Mouse (Mus musculus): ENCODE measurements around the gene Irf9.

DNA sequence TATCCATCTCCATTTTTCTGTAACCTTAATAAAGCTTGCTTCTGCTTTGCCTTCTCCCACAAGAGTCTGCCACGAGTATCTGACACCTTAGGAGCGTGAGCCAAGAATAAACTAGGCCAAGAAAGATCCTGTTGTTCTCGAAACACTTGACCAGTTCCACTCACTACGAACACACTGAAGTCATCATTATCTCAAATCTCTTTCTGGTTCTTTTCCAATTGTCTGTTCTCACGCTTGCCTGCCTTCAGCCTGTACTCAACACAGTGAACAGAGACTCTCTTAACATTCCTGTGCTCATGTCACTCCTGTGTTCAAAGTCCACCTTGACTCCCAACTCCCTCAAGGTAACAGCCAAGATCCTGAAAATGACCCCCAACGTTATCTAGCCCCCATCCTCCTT, 10.0 kb downstream of the Irf9 start:
- TF ChIP-seq EP300 (IDR thresholded peaks at IDR 0.05; ENCODE audit: low read depth in 1 of 2, low read length in 2 of 2) (no peak), MAZ (IDR thresholded peaks at IDR 0.05; ENCODE audit: low read depth, low read length) (no peak), CTCF (IDR thresholded peaks at IDR 0.05 in 2 of 3, conservative IDR thresholded peaks at IDR 0.05 in 1 of 3; ENCODE audit: control insufficient read depth in 1 of 3, insufficient read depth in 1 of 3, low read depth in 2 of 3, low read length in 3 of 3, poor library complexity in 1 of 3, severe bottlenecking in 1 of 3) (no peak), POLR2A (IDR thresholded peaks at IDR 0.05; ENCODE audit: control insufficient read depth in 1 of 2, insufficient read depth in 1 of 2, low read depth in 1 of 2, low read length in 2 of 2, poor library complexity in 1 of 2) (no peak), E2F4 (IDR thresholded peaks at IDR 0.05; ENCODE audit: borderline replicate concordance, low read depth, low read length) (no peak), POLR2AphosphoS2 (IDR thresholded peaks at IDR 0.05; ENCODE audit: low read length) (no peak), MYB (IDR thresholded peaks at IDR 0.05; ENCODE audit: low read depth, low read length) (no peak), POLR2AphosphoS5 (IDR thresholded peaks at IDR 0.05; ENCODE audit: borderline replicate concordance, low read depth, low read length) (no peak)

All from MEL (cell line).